Mouse (Mus musculus): ENCODE results near the gene Rep15. TPM values are rescaled to one million over a fixed set of nuclear protein-coding genes. Genes with fewer than 3 reads are reported as not detected.
A peak's percentile ranks its signal among the peaks of the same experiment; 100 is the strongest.

The Rep15 gene
- polyA plus RNA-seq, 1 experiment from 2014 or later: 1.1 TPM

DNA sequence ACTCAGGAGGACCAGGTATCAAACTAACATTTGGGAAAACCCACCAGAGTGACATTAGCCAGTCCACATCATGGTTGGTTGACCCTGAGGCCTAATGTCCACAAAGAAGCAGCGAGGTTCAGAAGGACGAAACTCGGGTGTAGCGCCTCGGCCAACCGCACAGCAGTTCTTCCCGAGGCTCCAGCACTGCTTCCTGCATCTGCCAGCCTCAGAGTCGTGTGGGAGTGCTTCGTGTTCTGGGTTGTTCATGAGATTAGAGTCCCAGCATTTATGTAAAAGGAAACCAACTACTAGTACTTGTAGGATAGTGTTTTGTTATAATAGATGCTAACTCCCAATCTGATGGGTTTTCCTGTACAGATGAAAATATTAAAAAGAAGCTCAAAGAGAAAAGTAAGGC lies 33.1 kb upstream of the Rep15 start:
- Histone ChIP-seq H3K4me1 (ENCODE audit: insufficient read depth) (no peaks in the 10 kb centered on the region), H3K4me2 (no peak overlapping the region), H3K9me3 (ENCODE audit: low read depth, low read length) (no peaks in the 10 kb centered on the region), H3K9ac (no peak overlapping the region), H3K27ac (ENCODE audit: low read depth) (no peak overlapping the region), H3K27me3 (ENCODE audit: insufficient read depth, low read length) (no peaks in the 10 kb centered on the region), H3K36me3 (ENCODE audit: insufficient read depth) (peaks cover 46% of the 10 kb centered on the region), H3K4me3 (ENCODE audit: low read depth, low read length) (no peak overlapping the region)
- WGBS: 86% methylated on average over 9 of the region's 9 CpGs
- no peak for TF ChIP-seq CTCF (IDR thresholded peaks at IDR 0.05; ENCODE audit: low read depth)
- DNase-seq (no peak), ATAC-seq (ENCODE audit: insufficient read depth) (no peak)

DNA sequence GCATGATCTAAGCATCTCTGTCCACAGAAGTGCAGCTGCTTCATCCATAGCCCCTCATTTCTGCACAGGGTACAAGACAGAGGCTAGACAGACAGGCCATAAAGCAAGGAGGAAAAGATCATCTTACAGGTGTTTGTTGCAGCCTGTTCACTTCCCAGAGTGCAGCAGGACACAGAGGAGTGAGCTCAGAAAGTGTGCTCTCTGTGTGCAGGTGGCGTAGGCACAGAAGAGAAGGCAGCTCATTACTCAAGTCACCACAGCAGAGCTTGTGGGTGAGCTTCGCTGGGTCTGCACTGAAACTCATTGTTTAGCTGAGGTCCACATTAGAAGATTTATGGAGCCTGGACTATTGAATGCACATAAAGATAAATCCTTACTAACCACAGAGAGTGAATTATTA lies 32.6 kb upstream of the Rep15 start:
- H3K36me3 ChIP-seq (ENCODE audit: insufficient read depth): peaks cover 46% of the 10 kb centered on the region
- H3K27ac ChIP-seq (ENCODE audit: low read depth): no peak overlapping the region
- H3K4me3 ChIP-seq (ENCODE audit: low read depth, low read length): no peak overlapping the region
- no peaks in the 10 kb centered on the region for H3K27me3 ChIP-seq (ENCODE audit: insufficient read depth, low read length)
- 65% methylated on average over 2 of the region's 2 CpGs for WGBS
- ATAC-seq (ENCODE audit: insufficient read depth) (no peak), DNase-seq (no peak)
- H3K9ac ChIP-seq: no peak overlapping the region
- no peak for TF ChIP-seq CTCF (IDR thresholded peaks at IDR 0.05; ENCODE audit: low read depth)
- no peak overlapping the region for H3K4me2 ChIP-seq
- no peaks in the 10 kb centered on the region for H3K9me3 ChIP-seq (ENCODE audit: low read depth, low read length)
- H3K4me1 ChIP-seq (ENCODE audit: insufficient read depth): no peaks in the 10 kb centered on the region

DNA sequence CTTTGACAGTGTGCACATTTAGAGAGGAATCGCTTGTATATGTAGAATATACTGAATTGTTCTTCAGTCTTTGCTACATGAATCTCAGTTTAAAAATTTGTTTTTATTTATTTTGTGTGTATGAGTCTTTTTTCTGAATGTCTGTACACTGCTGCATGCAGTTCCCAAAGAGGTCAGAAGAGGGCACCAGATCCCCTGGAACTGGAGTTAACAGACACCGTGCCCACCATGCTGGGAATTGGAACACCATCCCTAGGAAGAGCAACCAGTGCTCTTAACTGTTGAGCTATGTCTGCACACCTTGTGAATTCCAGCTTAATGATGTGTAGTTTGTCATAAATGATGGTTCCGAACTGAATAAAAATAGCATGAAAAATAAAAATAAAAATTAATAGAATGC lies 24.2 kb upstream of the Rep15 start:
- H3K36me3 ChIP-seq (ENCODE audit: insufficient read depth): peaks cover 28% of the 10 kb centered on the region; the same call in 1 of the 2 replicates
- H3K9ac ChIP-seq: no peak overlapping the region
- no peak overlapping the region for H3K27ac ChIP-seq (ENCODE audit: low read depth)
- peak; percentile 80 for TF ChIP-seq CTCF (IDR thresholded peaks at IDR 0.05; ENCODE audit: low read depth)
- H3K4me3 ChIP-seq (ENCODE audit: low read depth, low read length): no peak overlapping the region
- no peaks in the 10 kb centered on the region for H3K9me3 ChIP-seq (ENCODE audit: low read depth, low read length)
- H3K4me1 ChIP-seq (ENCODE audit: insufficient read depth): no peaks in the 10 kb centered on the region
- WGBS: 67% methylated on average over 3 of the region's 3 CpGs
- DNase-seq: peak; percentile 77
- H3K4me2 ChIP-seq: no peak overlapping the region
- no peak for ATAC-seq (ENCODE audit: insufficient read depth)
- no peaks in the 10 kb centered on the region for H3K27me3 ChIP-seq (ENCODE audit: insufficient read depth, low read length)

DNA sequence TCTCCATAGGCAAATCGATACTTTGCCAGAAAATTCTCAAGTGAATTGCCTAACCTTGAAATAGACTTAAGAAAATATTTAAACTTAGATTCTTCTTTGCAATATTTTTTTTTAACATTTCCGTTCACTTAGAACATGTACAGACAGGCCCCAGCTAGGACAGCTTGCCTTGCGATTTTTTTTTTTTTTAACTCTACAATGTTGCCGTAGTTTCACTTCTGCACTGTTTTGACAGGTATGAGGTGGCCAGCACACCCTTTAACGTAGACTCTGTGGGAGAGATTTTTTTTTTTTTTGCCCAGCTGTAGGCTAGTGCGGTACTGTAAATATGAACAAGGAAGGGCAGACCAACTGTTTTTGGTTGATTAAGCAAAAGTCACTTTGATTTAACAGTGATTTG lies 22.0 kb upstream of the Rep15 start:
- 76% methylated on average over 6 of the region's 6 CpGs for WGBS
- H3K4me3 ChIP-seq (ENCODE audit: low read depth, low read length): no peak overlapping the region
- no peak overlapping the region for H3K9ac ChIP-seq
- no peak overlapping the region for H3K27ac ChIP-seq (ENCODE audit: low read depth)
- no peak for DNase-seq
- no peaks in the 10 kb centered on the region for H3K9me3 ChIP-seq (ENCODE audit: low read depth, low read length)
- no peak overlapping the region for H3K4me2 ChIP-seq
- peaks cover 37% of the 10 kb centered on the region; the same call in 1 of the 2 replicates for H3K36me3 ChIP-seq (ENCODE audit: insufficient read depth)
- no peak for ATAC-seq (ENCODE audit: insufficient read depth)
- H3K27me3 ChIP-seq (ENCODE audit: insufficient read depth, low read length): no peaks in the 10 kb centered on the region
- H3K4me1 ChIP-seq (ENCODE audit: insufficient read depth): no peaks in the 10 kb centered on the region
- no peak for TF ChIP-seq CTCF (IDR thresholded peaks at IDR 0.05; ENCODE audit: low read depth)

DNA sequence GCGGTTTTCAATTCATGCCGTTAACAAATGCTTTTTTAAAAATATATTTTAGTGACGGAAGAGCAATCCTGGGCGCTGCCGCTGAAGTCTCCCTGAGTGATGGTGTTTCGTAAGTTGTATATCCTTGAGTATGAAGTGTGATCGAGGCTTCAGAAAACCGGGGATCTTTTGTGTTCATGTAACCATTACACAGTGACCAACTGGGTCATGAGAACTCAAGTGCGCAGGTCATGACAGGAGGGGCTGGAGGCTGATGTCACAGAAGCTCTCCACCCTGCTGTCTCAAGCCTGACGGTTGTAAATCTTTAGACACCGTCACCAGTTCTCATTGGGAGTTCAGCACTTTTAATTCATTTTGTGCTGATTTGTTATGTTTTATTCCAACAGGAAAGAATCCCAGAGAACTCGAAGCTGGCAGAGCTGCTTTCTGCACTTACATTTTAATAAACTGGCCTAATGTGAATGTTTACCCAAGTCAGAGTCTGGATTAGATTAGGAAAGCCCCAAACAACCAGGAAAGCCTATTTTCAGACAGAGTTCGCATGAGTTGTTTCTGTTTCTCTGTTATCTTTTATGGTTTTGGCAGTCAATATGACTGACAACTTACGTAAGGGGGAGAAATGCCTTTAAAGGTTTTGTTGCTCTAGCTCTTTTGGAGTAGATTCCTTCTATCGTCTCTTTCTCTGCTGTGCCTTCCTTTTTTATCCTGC lies 21.4 kb upstream of the Rep15 start:
- DNase-seq: no peak
- no peak overlapping the region for H3K4me2 ChIP-seq
- no peak overlapping the region for H3K27ac ChIP-seq (ENCODE audit: low read depth)
- H3K9ac ChIP-seq: no peak overlapping the region
- no peak for TF ChIP-seq CTCF (IDR thresholded peaks at IDR 0.05; ENCODE audit: low read depth)
- H3K4me1 ChIP-seq (ENCODE audit: insufficient read depth): no peaks in the 10 kb centered on the region
- 77% methylated on average over 15 of the region's 15 CpGs for WGBS
- no peak overlapping the region for H3K4me3 ChIP-seq (ENCODE audit: low read depth, low read length)
- H3K36me3 ChIP-seq (ENCODE audit: insufficient read depth): peaks cover 37% of the 10 kb centered on the region; the same call in 1 of the 2 replicates
- no peaks in the 10 kb centered on the region for H3K27me3 ChIP-seq (ENCODE audit: insufficient read depth, low read length)
- ATAC-seq (ENCODE audit: insufficient read depth): no peak
- H3K9me3 ChIP-seq (ENCODE audit: low read depth, low read length): no peaks in the 10 kb centered on the region

DNA sequence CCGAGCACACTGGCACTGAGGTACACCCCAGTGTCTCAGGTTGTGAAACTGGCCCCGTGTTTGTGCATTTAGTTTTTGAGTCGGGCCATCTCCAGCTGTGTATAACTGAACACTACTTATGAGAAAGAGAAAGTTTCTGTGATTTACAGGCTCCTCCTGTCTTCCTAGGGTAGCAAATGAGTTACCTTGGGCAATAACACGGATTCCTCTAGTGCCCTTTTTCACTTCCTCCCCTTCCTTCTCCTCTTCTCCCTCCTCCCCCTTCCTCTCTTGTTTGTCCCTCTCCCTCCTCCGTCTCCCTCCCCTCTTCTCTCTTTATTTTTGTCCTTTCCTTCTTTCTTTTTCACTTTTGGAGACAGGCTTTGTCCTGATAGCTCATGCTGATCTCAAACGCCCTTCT lies 20.8 kb upstream of the Rep15 start:
- Histone ChIP-seq H3K4me1 (ENCODE audit: insufficient read depth) (no peaks in the 10 kb centered on the region), H3K4me3 (ENCODE audit: low read depth, low read length) (no peak overlapping the region), H3K27ac (ENCODE audit: low read depth) (no peak overlapping the region), H3K36me3 (ENCODE audit: insufficient read depth) (peaks cover 35% of the 10 kb centered on the region; the same call in 1 of the 2 replicates), H3K4me2 (no peak overlapping the region), H3K9me3 (ENCODE audit: low read depth, low read length) (no peaks in the 10 kb centered on the region), H3K27me3 (ENCODE audit: insufficient read depth, low read length) (no peaks in the 10 kb centered on the region), H3K9ac (no peak overlapping the region)
- WGBS: 68% methylated on average over 6 of the region's 6 CpGs
- DNase-seq: no peak
- no peak for ATAC-seq (ENCODE audit: insufficient read depth)
- TF ChIP-seq CTCF (IDR thresholded peaks at IDR 0.05; ENCODE audit: low read depth): no peak

DNA sequence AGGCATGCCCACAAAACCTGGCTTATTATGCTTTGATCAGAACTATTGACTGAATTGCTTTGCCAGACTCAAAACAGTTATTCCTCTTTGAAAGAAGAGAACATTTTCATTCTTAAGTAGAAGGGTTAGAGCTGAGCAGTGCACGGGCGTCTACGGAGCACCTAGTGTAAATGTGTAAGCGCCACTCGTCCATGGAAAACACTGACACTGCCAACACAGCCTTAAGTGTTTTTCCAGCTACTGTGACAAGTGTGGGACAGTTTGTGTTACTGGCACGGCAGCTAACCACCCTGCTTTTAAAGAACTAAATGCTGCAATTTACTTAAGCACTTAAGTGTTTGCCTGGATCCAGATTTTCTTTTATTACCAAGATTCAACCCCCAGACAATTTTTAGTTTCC lies 20.4 kb upstream of the Rep15 start:
- peaks cover 34% of the 10 kb centered on the region; the same call in 1 of the 2 replicates for H3K36me3 ChIP-seq (ENCODE audit: insufficient read depth)
- ATAC-seq (ENCODE audit: insufficient read depth) (no peak), DNase-seq (no peak)
- H3K4me3 ChIP-seq (ENCODE audit: low read depth, low read length): no peak overlapping the region
- no peaks in the 10 kb centered on the region for H3K27me3 ChIP-seq (ENCODE audit: insufficient read depth, low read length)
- H3K4me1 ChIP-seq (ENCODE audit: insufficient read depth): no peaks in the 10 kb centered on the region
- 69% methylated on average over 6 of the region's 6 CpGs for WGBS
- no peak overlapping the region for H3K27ac ChIP-seq (ENCODE audit: low read depth)
- H3K9me3 ChIP-seq (ENCODE audit: low read depth, low read length): no peaks in the 10 kb centered on the region
- H3K4me2 ChIP-seq: no peak overlapping the region
- H3K9ac ChIP-seq: no peak overlapping the region
- no peak for TF ChIP-seq CTCF (IDR thresholded peaks at IDR 0.05; ENCODE audit: low read depth)

Data from lung, embryonic 14.5 days (tissue).